Mouse (Mus musculus): Measurements from ENCODE around the gene Gtf2e1. TPM values are rescaled to one million over a fixed set of nuclear protein-coding genes. Genes with fewer than 3 reads are reported as not detected.

Gtf2e1 gene
- polyA plus RNA-seq, 1 experiment from 2014 or later, result 50.8 TPM

GRCm38 (mm10) chr16:37571554-37571953, 32.0 kb upstream of the Gtf2e1 start:
- Histone ChIP-seq H3K9me3 (peaks cover 5% of the 10 kb centered on the region), H3K36me3 (replicated peaks) (peaks cover 36% of the 10 kb centered on the region), H3K27ac (peak overlapping the region; percentile 62; the same call in 1 of the 2 replicates), H3K4me3 (no peak overlapping the region), H3K4me1 (peaks cover 15% of the 10 kb centered on the region), H3K27me3 (ENCODE audit: poor library complexity, severe bottlenecking) (no peaks in the 10 kb centered on the region)
- WGBS, result 82% methylated on average over 3 of the region's 3 CpGs
- no peak for DNase-seq (ENCODE audit: extremely low spot score, low spot score)

DNA sequence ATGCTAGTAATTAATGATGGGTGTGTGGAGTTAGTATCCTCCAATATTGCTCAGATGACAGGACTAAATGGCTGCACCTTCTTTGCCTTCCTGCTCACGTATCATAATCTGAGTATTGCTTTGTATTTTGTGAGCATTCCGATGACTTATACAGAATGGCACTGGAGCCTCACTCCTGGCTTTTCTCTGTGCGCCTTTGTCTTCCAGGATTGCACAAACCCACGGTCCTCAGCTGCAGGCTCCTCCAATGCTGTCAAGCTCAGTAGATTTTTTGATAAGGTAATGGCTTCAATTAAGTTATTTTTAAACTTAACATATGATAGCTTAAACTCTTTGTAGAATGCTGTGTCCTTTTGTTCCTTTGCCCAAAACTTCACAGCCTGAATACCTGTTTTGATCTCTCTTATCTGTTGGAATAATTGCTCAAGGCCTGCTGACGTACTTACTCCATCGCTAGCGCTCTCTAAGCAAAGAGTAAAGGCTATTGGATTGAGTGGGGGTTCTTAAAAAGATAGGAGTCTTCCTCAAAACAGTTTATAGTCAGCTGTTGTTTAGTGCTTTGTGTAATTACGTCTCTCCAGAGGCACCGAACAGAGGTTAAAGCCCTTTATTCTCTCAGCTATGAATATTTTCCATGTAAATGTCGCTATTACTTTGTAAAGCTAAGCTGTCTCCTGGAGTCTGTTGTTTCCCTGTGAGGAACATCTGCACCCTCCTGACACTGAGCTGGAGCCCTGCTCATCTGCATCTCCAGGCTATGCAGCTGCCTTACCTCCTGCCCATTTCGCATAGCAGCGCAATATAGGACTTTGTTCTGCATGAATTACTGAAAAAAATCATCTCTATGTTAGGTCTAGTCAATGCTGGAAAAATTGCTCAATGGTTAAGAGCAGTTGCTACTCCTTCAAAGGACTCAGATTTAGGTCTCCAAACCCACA, 27.8 kb upstream of the Gtf2e1 start:
- no peak for DNase-seq (ENCODE audit: extremely low spot score, low spot score)
- no peaks in the 10 kb centered on the region for H3K9me3 ChIP-seq
- H3K4me1 ChIP-seq, result peaks cover 23% of the 10 kb centered on the region
- H3K27ac ChIP-seq, result no peak overlapping the region
- peaks cover 26% of the 10 kb centered on the region for H3K36me3 ChIP-seq (replicated peaks)
- no peaks in the 10 kb centered on the region for H3K27me3 ChIP-seq (ENCODE audit: poor library complexity, severe bottlenecking)
- WGBS, result 90% methylated on average over 12 of the region's 12 CpGs
- H3K4me3 ChIP-seq, result no peak overlapping the region

GRCm38 (mm10) chr16:37566107-37566506, 26.5 kb upstream of the Gtf2e1 start:
- WGBS, result 86% methylated on average over 6 of the region's 6 CpGs
- H3K4me1 ChIP-seq, result peaks cover 19% of the 10 kb centered on the region
- no peak overlapping the region for H3K27ac ChIP-seq
- H3K4me3 ChIP-seq, result no peak overlapping the region
- no peaks in the 10 kb centered on the region for H3K27me3 ChIP-seq (ENCODE audit: poor library complexity, severe bottlenecking)
- H3K36me3 ChIP-seq (replicated peaks), result peaks cover 17% of the 10 kb centered on the region
- no peak for DNase-seq (ENCODE audit: extremely low spot score, low spot score)
- H3K9me3 ChIP-seq, result no peaks in the 10 kb centered on the region

DNA sequence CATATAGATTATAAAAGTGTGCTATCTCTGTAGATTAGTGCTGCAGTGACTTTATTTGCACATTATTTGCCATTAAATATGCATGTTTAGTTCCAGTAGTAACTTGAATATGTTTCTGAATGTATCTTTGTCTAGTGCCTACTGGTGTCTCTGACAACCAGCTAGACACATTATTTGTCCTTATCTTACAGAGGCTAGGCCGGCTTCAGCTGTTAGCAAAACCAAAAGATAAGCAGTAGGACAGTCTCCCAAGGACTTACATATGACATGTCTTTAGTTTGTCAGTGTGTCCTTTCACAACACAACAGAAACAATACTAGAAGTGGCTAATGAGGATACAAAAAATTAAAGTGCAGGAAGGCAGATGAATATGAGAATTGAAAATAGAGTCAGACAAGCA, 25.5 kb upstream of the Gtf2e1 start:
- Histone ChIP-seq H3K27ac (no peak overlapping the region), H3K27me3 (ENCODE audit: poor library complexity, severe bottlenecking) (no peaks in the 10 kb centered on the region), H3K4me1 (peaks cover 16% of the 10 kb centered on the region; the same call in 1 of the 2 replicates), H3K9me3 (no peaks in the 10 kb centered on the region), H3K36me3 (replicated peaks) (peaks cover 18% of the 10 kb centered on the region), H3K4me3 (no peak overlapping the region)
- 96% methylated on average over 1 of the region's 1 CpGs for WGBS
- DNase-seq (ENCODE audit: extremely low spot score, low spot score), result no peak

DNA sequence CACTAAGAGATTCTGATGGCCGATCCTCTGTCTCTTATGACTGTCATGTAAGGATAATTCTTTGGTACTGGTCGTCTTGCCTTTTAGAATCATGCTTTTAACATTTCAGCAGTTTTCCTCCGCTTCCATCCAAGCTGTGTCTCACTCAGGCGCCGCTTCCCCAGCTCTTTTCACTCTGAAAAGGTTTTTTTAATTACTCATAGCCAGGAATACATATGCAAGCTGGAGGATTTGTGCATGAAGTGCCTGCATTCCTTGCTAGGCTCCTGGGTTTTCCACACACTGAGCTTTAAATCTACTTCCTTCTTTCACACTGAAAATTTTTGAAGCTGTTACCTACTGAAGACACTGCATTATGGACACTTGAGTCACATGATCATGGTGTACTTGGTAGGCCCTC, 23.4 kb upstream of the Gtf2e1 start:
- H3K4me3 ChIP-seq, result no peak overlapping the region
- H3K4me1 ChIP-seq, result peaks cover 16% of the 10 kb centered on the region; the same call in 1 of the 2 replicates
- no peak for DNase-seq (ENCODE audit: extremely low spot score, low spot score)
- H3K27me3 ChIP-seq (ENCODE audit: poor library complexity, severe bottlenecking), result no peaks in the 10 kb centered on the region
- WGBS, result 84% methylated on average over 5 of the region's 5 CpGs
- H3K36me3 ChIP-seq (replicated peaks), result peaks cover 28% of the 10 kb centered on the region
- no peaks in the 10 kb centered on the region for H3K9me3 ChIP-seq
- H3K27ac ChIP-seq, result no peak overlapping the region

GRCm38 (mm10) chr16:37562414-37562813, 22.8 kb upstream of the Gtf2e1 start:
- no peaks in the 10 kb centered on the region for H3K9me3 ChIP-seq
- no peak overlapping the region for H3K4me3 ChIP-seq
- H3K27me3 ChIP-seq (ENCODE audit: poor library complexity, severe bottlenecking), result no peaks in the 10 kb centered on the region
- peaks cover 16% of the 10 kb centered on the region; the same call in 1 of the 2 replicates for H3K4me1 ChIP-seq
- peaks cover 33% of the 10 kb centered on the region for H3K36me3 ChIP-seq (replicated peaks)
- H3K27ac ChIP-seq, result no peak overlapping the region
- no peak for DNase-seq (ENCODE audit: extremely low spot score, low spot score)
- 62% methylated on average over 6 of the region's 6 CpGs for WGBS

DNA sequence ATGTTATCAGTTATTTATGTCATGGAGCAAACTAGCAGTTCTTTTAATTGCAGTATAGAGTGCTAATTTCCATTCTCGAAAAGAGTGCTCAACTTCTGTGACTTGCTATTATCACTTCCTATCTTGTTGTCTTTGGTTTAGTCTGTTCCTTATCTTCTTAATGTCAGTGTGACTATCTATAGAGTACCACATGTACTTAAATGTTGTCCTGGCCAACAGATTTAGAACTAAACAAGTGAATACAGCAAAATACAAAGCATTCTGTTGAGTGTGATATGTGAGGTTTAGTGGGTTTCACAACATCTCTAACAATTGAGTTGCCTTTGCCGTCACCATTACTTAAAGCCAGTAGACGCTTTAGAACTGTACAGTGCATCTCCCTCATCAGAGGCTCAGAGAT, 13.2 kb upstream of the Gtf2e1 start:
- DNase-seq (ENCODE audit: extremely low spot score, low spot score), result no peak
- H3K4me3 ChIP-seq, result no peak overlapping the region
- 93% methylated on average over 3 of the region's 3 CpGs for WGBS
- no peak overlapping the region for H3K27ac ChIP-seq
- H3K4me1 ChIP-seq, result no peaks in the 10 kb centered on the region; the same call in 1 of the 2 replicates
- peaks cover 15% of the 10 kb centered on the region for H3K36me3 ChIP-seq (replicated peaks)
- H3K27me3 ChIP-seq (ENCODE audit: poor library complexity, severe bottlenecking), result no peaks in the 10 kb centered on the region
- H3K9me3 ChIP-seq, result no peaks in the 10 kb centered on the region

GRCm38 (mm10) chr16:37550981-37551380, 11.4 kb upstream of the Gtf2e1 start:
- Histone ChIP-seq H3K4me3 (no peak overlapping the region), H3K36me3 (replicated peaks) (no peaks in the 10 kb centered on the region), H3K9me3 (no peaks in the 10 kb centered on the region), H3K4me1 (peaks cover 4% of the 10 kb centered on the region; the same call in 1 of the 2 replicates), H3K27me3 (ENCODE audit: poor library complexity, severe bottlenecking) (no peaks in the 10 kb centered on the region), H3K27ac (no peak overlapping the region)
- WGBS, result 98% methylated on average over 2 of the region's 2 CpGs
- DNase-seq (ENCODE audit: extremely low spot score, low spot score), result no peak

- Histone ChIP-seq H3K4me1 (peaks cover 5% of the 10 kb centered on the region; the same call in 1 of the 2 replicates), H3K4me3 (no peak overlapping the region), H3K36me3 (replicated peaks) (no peaks in the 10 kb centered on the region), H3K27ac (no peak overlapping the region), H3K9me3 (no peaks in the 10 kb centered on the region), H3K27me3 (ENCODE audit: poor library complexity, severe bottlenecking) (no peaks in the 10 kb centered on the region)
- 91% methylated on average over 3 of the region's 3 CpGs for WGBS
- no peak for DNase-seq (ENCODE audit: extremely low spot score, low spot score)
These were observed 10.7 kb upstream of the Gtf2e1 start for GRCm38 (mm10) chr16:37550266-37550665.

DNA sequence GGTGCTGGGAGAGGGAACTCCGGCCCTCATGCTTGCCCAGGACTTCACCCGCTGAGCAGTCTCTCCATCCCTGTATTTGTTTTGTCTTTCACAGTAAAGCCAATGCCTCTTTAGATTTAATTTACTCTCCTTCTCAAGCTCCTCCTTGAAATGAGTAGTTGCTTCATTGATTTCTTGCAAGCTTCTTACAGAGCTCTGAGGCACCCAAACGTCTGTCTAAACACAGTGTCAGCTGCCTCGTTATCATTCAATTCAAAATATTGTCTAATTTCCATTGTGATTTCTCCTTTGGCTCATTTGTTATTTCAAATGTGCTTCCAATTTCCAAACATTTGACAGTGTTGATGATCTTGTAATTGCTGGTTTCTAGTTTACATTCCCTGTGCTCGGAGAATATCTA, 6.7 kb upstream of the Gtf2e1 start:
- Histone ChIP-seq H3K27me3 (ENCODE audit: poor library complexity, severe bottlenecking) (no peaks in the 10 kb centered on the region), H3K4me3 (no peak overlapping the region), H3K4me1 (peaks cover 5% of the 10 kb centered on the region; the same call in 1 of the 2 replicates), H3K9me3 (no peaks in the 10 kb centered on the region), H3K27ac (no peak overlapping the region), H3K36me3 (replicated peaks) (peaks cover 17% of the 10 kb centered on the region)
- 84% methylated on average over 5 of the region's 5 CpGs for WGBS
- DNase-seq (ENCODE audit: extremely low spot score, low spot score), result no peak

DNA sequence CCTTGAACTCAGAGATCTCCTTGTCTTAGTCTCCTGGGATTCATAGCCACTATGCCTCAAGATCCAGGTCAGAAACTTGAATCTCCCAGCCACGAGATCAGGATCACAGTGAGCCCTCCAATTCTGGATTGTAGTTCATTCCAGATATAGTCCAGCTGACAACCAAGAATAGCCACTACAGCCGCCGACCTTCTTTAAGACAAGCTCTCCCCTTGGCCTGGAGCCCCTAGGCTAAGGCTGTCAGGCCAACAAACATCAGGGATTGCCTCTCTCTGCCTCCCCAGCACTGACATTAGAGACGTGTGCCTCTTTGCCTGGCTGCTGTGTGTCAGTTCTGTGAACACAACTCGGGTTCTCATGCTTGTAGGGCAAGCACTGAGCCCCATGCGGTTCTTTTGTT, 1.2 kb upstream of the Gtf2e1 start:
- WGBS, result 90% methylated on average over 6 of the region's 6 CpGs
- Histone ChIP-seq H3K9me3 (no peaks in the 10 kb centered on the region), H3K4me1 (peaks cover 27% of the 10 kb centered on the region), H3K27me3 (ENCODE audit: poor library complexity, severe bottlenecking) (no peaks in the 10 kb centered on the region), H3K27ac (peak overlapping the region; percentile 96), H3K36me3 (replicated peaks) (peaks cover 25% of the 10 kb centered on the region), H3K4me3 (peak overlapping the region; percentile 89)
- no peak for DNase-seq (ENCODE audit: extremely low spot score, low spot score)

GRCm38 (mm10) chr16:37539240-37539610, 364 bp downstream of the Gtf2e1 start:
- Histone ChIP-seq H3K4me3 (peak overlapping the region; percentile 89), H3K9me3 (no peaks in the 10 kb centered on the region), H3K36me3 (replicated peaks) (peaks cover 41% of the 10 kb centered on the region), H3K4me1 (peaks cover 27% of the 10 kb centered on the region), H3K27ac (peak overlapping the region; percentile 96), H3K27me3 (ENCODE audit: poor library complexity, severe bottlenecking) (no peaks in the 10 kb centered on the region)
- DNase-seq (ENCODE audit: extremely low spot score, low spot score), result no peak
- under 1% methylated on average over 22 of the region's 22 CpGs for WGBS

GRCm38 (mm10) chr16:37533369-37534068, 6.1 kb downstream of the Gtf2e1 start:
- peaks cover 19% of the 10 kb centered on the region for H3K4me1 ChIP-seq
- H3K36me3 ChIP-seq (replicated peaks), result peaks cover 76% of the 10 kb centered on the region
- H3K4me3 ChIP-seq, result no peak overlapping the region
- no peak overlapping the region for H3K27ac ChIP-seq
- no peak for DNase-seq (ENCODE audit: extremely low spot score, low spot score)
- H3K27me3 ChIP-seq (ENCODE audit: poor library complexity, severe bottlenecking), result no peaks in the 10 kb centered on the region
- WGBS, result 91% methylated on average over 8 of the region's 8 CpGs
- H3K9me3 ChIP-seq, result no peaks in the 10 kb centered on the region
